Mouse (Mus musculus): ENCODE data around the gene Edil3. TPM values are rescaled to one million over a fixed set of nuclear protein-coding genes. Genes with fewer than 3 reads are reported as not detected.

The Edil3 gene
- polyA plus RNA-seq, 1 experiment from 2014 or later = 5.1 TPM

DNA sequence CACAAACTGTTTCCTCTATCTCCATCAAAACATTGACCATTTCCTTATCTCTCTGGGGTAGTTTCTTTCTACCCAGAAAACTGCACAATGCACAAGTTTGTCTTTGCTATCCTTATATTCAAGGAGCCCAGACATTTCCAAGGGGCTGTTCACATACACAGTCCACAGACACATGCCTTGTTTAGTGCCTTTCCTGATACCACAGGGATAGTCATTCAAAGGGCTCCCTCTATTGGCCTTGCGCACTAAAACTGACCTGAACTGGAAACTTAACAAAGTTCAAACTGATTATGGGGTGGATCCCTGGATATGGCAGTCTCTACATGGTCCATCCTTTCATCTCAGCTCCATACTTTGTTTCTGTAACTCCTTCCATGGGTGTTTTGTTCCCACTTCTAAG, 513.2 kb downstream of the Edil3 start:
- DNase-seq (ENCODE audit: low spot score) = peak; percentile 41
- no peaks in the 10 kb centered on the region for H3K9me3 ChIP-seq (ENCODE audit: control insufficient read depth, low read length)
- H3K4me1 ChIP-seq (ENCODE audit: control insufficient read depth, insufficient read depth, low read length) = no peaks in the 10 kb centered on the region
- no peaks in the 10 kb centered on the region for H3K27me3 ChIP-seq (ENCODE audit: control insufficient read depth, insufficient read depth, low read length)
- no peak overlapping the region for H3K4me2 ChIP-seq (ENCODE audit: low read depth, severe bottlenecking)
- H3K36me3 ChIP-seq (ENCODE audit: control insufficient read depth, insufficient read depth, low read length) = no peaks in the 10 kb centered on the region
- H3K9ac ChIP-seq (ENCODE audit: low read length) = no peak overlapping the region
- H3K4me3 ChIP-seq (ENCODE audit: low read depth, low read length) = no peak overlapping the region
- no peak overlapping the region for H3K27ac ChIP-seq (replicated peaks; ENCODE audit: low read depth, low read length)
- ATAC-seq (ENCODE audit: insufficient number of reproducible peaks, low FRiP score, low TSS enrichment, low read depth) = no peak
- 54% methylated on average over 1 of the region's 1 CpGs for WGBS

- Histone ChIP-seq H3K4me1 (ENCODE audit: control insufficient read depth, insufficient read depth, low read length) (no peaks in the 10 kb centered on the region), H3K9ac (ENCODE audit: low read length) (no peak overlapping the region), H3K36me3 (ENCODE audit: control insufficient read depth, insufficient read depth, low read length) (no peaks in the 10 kb centered on the region), H3K4me2 (ENCODE audit: low read depth, severe bottlenecking) (no peak overlapping the region), H3K9me3 (ENCODE audit: control insufficient read depth, low read length) (no peaks in the 10 kb centered on the region), H3K4me3 (ENCODE audit: low read depth, low read length) (no peak overlapping the region), H3K27me3 (ENCODE audit: control insufficient read depth, insufficient read depth, low read length) (no peaks in the 10 kb centered on the region), H3K27ac (replicated peaks; ENCODE audit: low read depth, low read length) (no peak overlapping the region)
- ATAC-seq (ENCODE audit: insufficient number of reproducible peaks, low FRiP score, low TSS enrichment, low read depth) (no peak), DNase-seq (ENCODE audit: low spot score) (no peak)
- WGBS = 59% methylated on average over 7 of the region's 7 CpGs
Observed at GRCm38 (mm10) chr13:89335908-89336579, 514.8 kb downstream of the Edil3 start.

- Histone ChIP-seq H3K9ac (ENCODE audit: low read length) (no peak overlapping the region), H3K27me3 (ENCODE audit: control insufficient read depth, insufficient read depth, low read length) (no peaks in the 10 kb centered on the region), H3K4me2 (ENCODE audit: low read depth, severe bottlenecking) (no peak overlapping the region), H3K27ac (replicated peaks; ENCODE audit: low read depth, low read length) (no peak overlapping the region), H3K4me1 (ENCODE audit: control insufficient read depth, insufficient read depth, low read length) (no peaks in the 10 kb centered on the region), H3K9me3 (ENCODE audit: control insufficient read depth, low read length) (no peaks in the 10 kb centered on the region), H3K36me3 (ENCODE audit: control insufficient read depth, insufficient read depth, low read length) (no peaks in the 10 kb centered on the region), H3K4me3 (ENCODE audit: low read depth, low read length) (no peak overlapping the region)
- DNase-seq (ENCODE audit: low spot score) (no peak), ATAC-seq (ENCODE audit: insufficient number of reproducible peaks, low FRiP score, low TSS enrichment, low read depth) (no peak)
- 89% methylated on average over 4 of the region's 4 CpGs for WGBS
Observed at GRCm38 (mm10) chr13:89339055-89339454, 517.8 kb downstream of the Edil3 start.

DNA sequence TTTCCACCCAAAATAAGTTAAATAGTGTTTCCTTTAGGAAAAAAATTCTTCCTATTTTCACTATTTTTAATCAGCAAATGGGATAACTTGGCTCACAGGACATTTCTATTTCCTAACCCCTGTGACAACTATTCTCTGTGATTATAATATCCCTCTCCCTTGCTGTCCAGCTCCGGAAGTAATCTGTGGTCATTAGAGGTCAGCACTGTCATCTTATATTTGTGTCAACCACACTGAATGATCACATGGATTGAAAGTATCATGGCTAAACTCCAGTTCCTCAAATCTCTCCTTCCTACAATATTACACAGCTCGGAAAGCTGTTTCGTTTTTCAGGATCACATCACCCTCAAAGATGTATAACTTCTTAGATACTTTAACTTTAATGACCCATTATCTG, 518.5 kb downstream of the Edil3 start:
- no peaks in the 10 kb centered on the region for H3K4me1 ChIP-seq (ENCODE audit: control insufficient read depth, insufficient read depth, low read length)
- no peaks in the 10 kb centered on the region for H3K9me3 ChIP-seq (ENCODE audit: control insufficient read depth, low read length)
- WGBS = 88% methylated on average over 3 of the region's 3 CpGs
- H3K27me3 ChIP-seq (ENCODE audit: control insufficient read depth, insufficient read depth, low read length) = no peaks in the 10 kb centered on the region
- H3K9ac ChIP-seq (ENCODE audit: low read length) = no peak overlapping the region
- ATAC-seq (ENCODE audit: insufficient number of reproducible peaks, low FRiP score, low TSS enrichment, low read depth) (no peak), DNase-seq (ENCODE audit: low spot score) (no peak)
- H3K36me3 ChIP-seq (ENCODE audit: control insufficient read depth, insufficient read depth, low read length) = no peaks in the 10 kb centered on the region
- H3K4me3 ChIP-seq (ENCODE audit: low read depth, low read length) = no peak overlapping the region
- no peak overlapping the region for H3K4me2 ChIP-seq (ENCODE audit: low read depth, severe bottlenecking)
- H3K27ac ChIP-seq (replicated peaks; ENCODE audit: low read depth, low read length) = no peak overlapping the region

- Histone ChIP-seq H3K4me2 (ENCODE audit: low read depth, severe bottlenecking) (no peak overlapping the region), H3K4me3 (ENCODE audit: low read depth, low read length) (no peak overlapping the region), H3K36me3 (ENCODE audit: control insufficient read depth, insufficient read depth, low read length) (no peaks in the 10 kb centered on the region), H3K9ac (ENCODE audit: low read length) (no peak overlapping the region), H3K9me3 (ENCODE audit: control insufficient read depth, low read length) (no peaks in the 10 kb centered on the region), H3K4me1 (ENCODE audit: control insufficient read depth, insufficient read depth, low read length) (no peaks in the 10 kb centered on the region), H3K27ac (replicated peaks; ENCODE audit: low read depth, low read length) (no peak overlapping the region), H3K27me3 (ENCODE audit: control insufficient read depth, insufficient read depth, low read length) (no peaks in the 10 kb centered on the region)
- DNase-seq (ENCODE audit: low spot score) (no peak), ATAC-seq (ENCODE audit: insufficient number of reproducible peaks, low FRiP score, low TSS enrichment, low read depth) (no peak)
- 82% methylated on average over 3 of the region's 3 CpGs for WGBS
Observed at GRCm38 (mm10) chr13:89355234-89355633, 534.0 kb downstream of the Edil3 start.

DNA sequence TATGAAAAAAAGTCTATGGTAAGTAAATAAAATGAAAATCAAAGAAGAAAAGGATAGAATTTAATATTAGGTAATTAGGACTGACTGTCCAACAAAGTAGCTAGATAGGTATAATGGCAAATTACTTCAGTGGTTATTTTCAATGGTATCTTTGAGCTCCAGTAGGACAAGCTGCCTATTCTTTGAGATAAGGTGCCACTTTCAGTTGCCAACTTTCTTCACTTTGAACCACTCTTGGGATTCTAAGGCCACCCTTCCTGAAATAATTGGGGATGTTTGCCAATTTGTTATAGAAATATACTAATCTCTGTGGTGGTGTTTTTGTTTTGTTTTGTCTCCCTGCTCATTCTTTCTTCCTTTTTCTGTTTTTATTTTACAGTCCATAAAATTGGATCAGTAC, 537.1 kb downstream of the Edil3 start:
- DNase-seq (ENCODE audit: low spot score) = no peak

GRCm38 (mm10) chr13:89362274-89362673, 541.0 kb downstream of the Edil3 start:
- H3K9me3 ChIP-seq (ENCODE audit: control insufficient read depth, low read length) = no peaks in the 10 kb centered on the region
- no peak overlapping the region for H3K27ac ChIP-seq (replicated peaks; ENCODE audit: low read depth, low read length)
- H3K9ac ChIP-seq (ENCODE audit: low read length) = no peak overlapping the region
- H3K4me1 ChIP-seq (ENCODE audit: control insufficient read depth, insufficient read depth, low read length) = no peaks in the 10 kb centered on the region
- ATAC-seq (ENCODE audit: insufficient number of reproducible peaks, low FRiP score, low TSS enrichment, low read depth) = no peak
- no peak overlapping the region for H3K4me2 ChIP-seq (ENCODE audit: low read depth, severe bottlenecking)
- no peaks in the 10 kb centered on the region for H3K27me3 ChIP-seq (ENCODE audit: control insufficient read depth, insufficient read depth, low read length)
- DNase-seq (ENCODE audit: low spot score) = no peak
- no peak overlapping the region for H3K4me3 ChIP-seq (ENCODE audit: low read depth, low read length)
- H3K36me3 ChIP-seq (ENCODE audit: control insufficient read depth, insufficient read depth, low read length) = no peaks in the 10 kb centered on the region
- 82% methylated on average over 4 of the region's 4 CpGs for WGBS

More for the DNA sequence above, 537.1 kb downstream of the Edil3 start:
- no peak overlapping the region for H3K27ac ChIP-seq (replicated peaks; ENCODE audit: low read depth, low read length)
- no peaks in the 10 kb centered on the region for H3K9me3 ChIP-seq (ENCODE audit: control insufficient read depth, low read length)
- no peak for ATAC-seq (ENCODE audit: insufficient number of reproducible peaks, low FRiP score, low TSS enrichment, low read depth)
- no peaks in the 10 kb centered on the region for H3K4me1 ChIP-seq (ENCODE audit: control insufficient read depth, insufficient read depth, low read length)
- H3K27me3 ChIP-seq (ENCODE audit: control insufficient read depth, insufficient read depth, low read length) = no peaks in the 10 kb centered on the region
- no peak overlapping the region for H3K4me3 ChIP-seq (ENCODE audit: low read depth, low read length)
- no peaks in the 10 kb centered on the region for H3K36me3 ChIP-seq (ENCODE audit: control insufficient read depth, insufficient read depth, low read length)
- no peak overlapping the region for H3K4me2 ChIP-seq (ENCODE audit: low read depth, severe bottlenecking)
- H3K9ac ChIP-seq (ENCODE audit: low read length) = no peak overlapping the region

- DNase-seq (ENCODE audit: low spot score) (no peak), ATAC-seq (ENCODE audit: insufficient number of reproducible peaks, low FRiP score, low TSS enrichment, low read depth) (no peak)
- no peak overlapping the region for H3K27ac ChIP-seq (replicated peaks; ENCODE audit: low read depth, low read length)
- no peaks in the 10 kb centered on the region for H3K36me3 ChIP-seq (ENCODE audit: control insufficient read depth, insufficient read depth, low read length)
- H3K9me3 ChIP-seq (ENCODE audit: control insufficient read depth, low read length) = no peaks in the 10 kb centered on the region
- no peaks in the 10 kb centered on the region for H3K27me3 ChIP-seq (ENCODE audit: control insufficient read depth, insufficient read depth, low read length)
- H3K4me1 ChIP-seq (ENCODE audit: control insufficient read depth, insufficient read depth, low read length) = no peaks in the 10 kb centered on the region
- H3K9ac ChIP-seq (ENCODE audit: low read length) = no peak overlapping the region
- no peak overlapping the region for H3K4me3 ChIP-seq (ENCODE audit: low read depth, low read length)
- H3K4me2 ChIP-seq (ENCODE audit: low read depth, severe bottlenecking) = no peak overlapping the region
Observed at GRCm38 (mm10) chr13:89371253-89371652, 550.0 kb downstream of the Edil3 start.

GRCm38 (mm10) chr13:89371656-89372240, 550.5 kb downstream of the Edil3 start:
- no peak overlapping the region for H3K4me2 ChIP-seq (ENCODE audit: low read depth, severe bottlenecking)
- WGBS = 84% methylated on average over 5 of the region's 5 CpGs
- no peaks in the 10 kb centered on the region for H3K9me3 ChIP-seq (ENCODE audit: control insufficient read depth, low read length)
- no peak overlapping the region for H3K9ac ChIP-seq (ENCODE audit: low read length)
- no peaks in the 10 kb centered on the region for H3K27me3 ChIP-seq (ENCODE audit: control insufficient read depth, insufficient read depth, low read length)
- H3K4me3 ChIP-seq (ENCODE audit: low read depth, low read length) = no peak overlapping the region
- DNase-seq (ENCODE audit: low spot score) = no peak
- no peak overlapping the region for H3K27ac ChIP-seq (replicated peaks; ENCODE audit: low read depth, low read length)
- no peak for ATAC-seq (ENCODE audit: insufficient number of reproducible peaks, low FRiP score, low TSS enrichment, low read depth)
- H3K36me3 ChIP-seq (ENCODE audit: control insufficient read depth, insufficient read depth, low read length) = no peaks in the 10 kb centered on the region
- no peaks in the 10 kb centered on the region for H3K4me1 ChIP-seq (ENCODE audit: control insufficient read depth, insufficient read depth, low read length)

All from limb, embryonic 11.5 days (tissue).